Mouse (Mus musculus) G1E (cell line): ENCODE results near the gene Rgs12.

Experiments
- CTCF ChIP-seq: IDR thresholded peaks from 2 replicates; pipeline ENCODE4 v1.5.1; 2012; ENCODE audit warnings: low read depth, low read length, inconsistent platforms, mixed read lengths
- GATA1 ChIP-seq: IDR thresholded peaks from 2 replicates; pipeline ENCODE4 v1.6.1; 2012; ENCODE audit warnings: borderline replicate concordance, low read length, inconsistent platforms, mixed read lengths

GRCm38 (mm10) chr5:34931091-34931490 is 18.2 kb upstream of the Rgs12 start:
- TF ChIP-seq GATA1 (no peak), CTCF (no peak)
